In genomic region chr5:64580340-64580723, GRCm38 (mm10) we compare ENCODE assay signal across 9 mouse cellular contexts.
DNase-seq lines count a peak whose midpoint lies in the region; ATAC-seq and TF ChIP-seq lines count a peak whose summit lies in the region.
"Had no signal": no experiment of that assay in that cellular context is flagged by ENCODE, and none has a peak within 500 bp of the region (broad histone marks: within the 10 kb centered on the region; RNA-seq: fewer than 3 reads in every experiment).

No protein-coding gene starts in this region.

- no peak for DNase-seq in gastrocnemius, adult 2 months
- no peak for DNase-seq in gastrocnemius, adult 18-20 months (ENCODE audit: low spot score)
- no peak for DNase-seq in lung, adult 2 months
- no peak for DNase-seq in limb, embryonic 10.5 days (ENCODE audit: low spot score)
- no peak for DNase-seq in adipocyte (ENCODE audit: low spot score)
- no peak for DNase-seq in gastrocnemius, postnatal 14 days
- DNase-seq: cerebellum, adult 11-12 months had no signal

- H3K4me1 ChIP-seq in lung, embryonic 16.5 days (replicated peaks; ENCODE audit: control insufficient read depth, insufficient read depth, low read length): peaks cover 34% of the 10 kb centered on the region
- peaks cover 5% of the 10 kb centered on the region for H3K4me1 ChIP-seq in lung, adult 2 months (ENCODE audit: control insufficient read depth, insufficient read depth, low read length)
- H3K4me1 ChIP-seq in limb, embryonic 10.5 days: peaks cover 62% of the 10 kb centered on the region
- peaks cover 27% of the 10 kb centered on the region for H3K4me1 ChIP-seq in stomach, embryonic 15.5 days

- ATAC-seq in lung, embryonic 16.5 days (ENCODE audit: low read depth): no peak
- ATAC-seq in stomach, embryonic 15.5 days (ENCODE audit: insufficient read depth, low FRiP score, low read depth): no peak

- no peaks in the 10 kb centered on the region for H3K36me3 ChIP-seq in lung, embryonic 16.5 days (ENCODE audit: control insufficient read depth, insufficient read depth, low read length)
- no peaks in the 10 kb centered on the region for H3K36me3 ChIP-seq in limb, embryonic 10.5 days
- H3K36me3 ChIP-seq in stomach, embryonic 15.5 days: no peaks in the 10 kb centered on the region

- no peaks in the 10 kb centered on the region for H3K27me3 ChIP-seq in lung, embryonic 16.5 days (ENCODE audit: control insufficient read depth, insufficient read depth, low read depth, low read length)
- no peaks in the 10 kb centered on the region for H3K27me3 ChIP-seq in limb, embryonic 10.5 days (ENCODE audit: low read depth, poor library complexity, severe bottlenecking)
- no peaks in the 10 kb centered on the region for H3K27me3 ChIP-seq in stomach, embryonic 15.5 days (replicated peaks)

- no peak for TF ChIP-seq CTCF in gastrocnemius, adult 2 months (IDR thresholded peaks at IDR 0.05)
- TF ChIP-seq CTCF in lung, adult 2 months (IDR thresholded peaks at IDR 0.05; ENCODE audit: insufficient read depth, low read length): no peak

- peak overlapping the region; percentile 82 for H3K27ac ChIP-seq in gastrocnemius, adult 2 months
- peak overlapping the region; percentile 81; the same call in 1 of the 2 replicates for H3K27ac ChIP-seq in lung, embryonic 16.5 days (ENCODE audit: low read length)
- H3K27ac ChIP-seq in limb, embryonic 10.5 days: peak overlapping the region; percentile 83
- peak overlapping the region; percentile 91 for H3K27ac ChIP-seq in stomach, embryonic 15.5 days

- 65% methylated on average over 3 of the region's 3 CpGs for WGBS in lung, embryonic 16.5 days
- 70% methylated on average over 3 of the region's 3 CpGs for WGBS in lung, adult 2 months
- WGBS in limb, embryonic 10.5 days: 78% methylated on average over 3 of the region's 3 CpGs
- 68% methylated on average over 3 of the region's 3 CpGs for WGBS in stomach, embryonic 15.5 days

- no peaks in the 10 kb centered on the region for H3K9me3 ChIP-seq in lung, embryonic 16.5 days (ENCODE audit: control insufficient read depth, low read length)
- H3K9me3 ChIP-seq in limb, embryonic 10.5 days (replicated peaks): no peaks in the 10 kb centered on the region
- no peaks in the 10 kb centered on the region for H3K9me3 ChIP-seq in stomach, embryonic 15.5 days

- intact Hi-C loops in gastrocnemius, adult 2 months (cut with DNase I): no loop called here
- intact Hi-C loops in gastrocnemius, postnatal 14 days (cut with DNase I; ENCODE audit: low total_unique reads): loop anchor here (10.0 kb wide), 1 partner anchor 154 kb away; no protein-coding TSS in a partner anchor

- peak overlapping the region; percentile 52 for H3K4me3 ChIP-seq in gastrocnemius, adult 2 months
- H3K4me3 ChIP-seq in lung, embryonic 16.5 days (ENCODE audit: low read length): no peak overlapping the region
- H3K4me3 ChIP-seq in lung, adult 2 months (replicated peaks; ENCODE audit: extremely low read depth, low read depth, low read length): no peak overlapping the region
- no peak overlapping the region for H3K4me3 ChIP-seq in limb, embryonic 10.5 days
- H3K4me3 ChIP-seq in stomach, embryonic 15.5 days (replicated peaks): no peak overlapping the region

- TF ChIP-seq POLR2A in lung, adult 2 months (IDR thresholded peaks at IDR 0.05; ENCODE audit: borderline replicate concordance, extremely low read depth, low read depth, low read length): no peak

- H3K9ac ChIP-seq in lung, embryonic 16.5 days (ENCODE audit: low read length): no peak overlapping the region
- no peak overlapping the region for H3K9ac ChIP-seq in stomach, embryonic 15.5 days

- H3K4me2 ChIP-seq in lung, embryonic 16.5 days (ENCODE audit: low read depth, low read length): peak overlapping the region; percentile 43; the same call in 1 of the 2 replicates
- no peak overlapping the region; the same call in 1 of the 2 replicates for H3K4me2 ChIP-seq in stomach, embryonic 15.5 days
